In genomic region chr2:4318134-4318533, GRCm38 (mm10) we compare ENCODE assay signal across 9 mouse cellular contexts.
A peak's percentile ranks its signal among the peaks of the same experiment; 100 is the strongest.
DNase-seq lines count a peak whose midpoint lies in the region; ATAC-seq and TF ChIP-seq lines count a peak whose summit lies in the region.
"Had no signal": no experiment of that assay in that cellular context is flagged by ENCODE, and none has a peak within 500 bp of the region (broad histone marks: within the 10 kb centered on the region; RNA-seq: fewer than 3 reads in every experiment).

No protein-coding gene starts in this region.

- H3K36me3 ChIP-seq in heart, embryonic 10.5 days: no peaks in the 10 kb centered on the region
- no peaks in the 10 kb centered on the region for H3K36me3 ChIP-seq in lung, postnatal 0 days (ENCODE audit: insufficient read depth, low read length)
- no peaks in the 10 kb centered on the region for H3K36me3 ChIP-seq in stomach, postnatal 0 days (ENCODE audit: control insufficient read depth, insufficient read depth, low read length)
- no peaks in the 10 kb centered on the region for H3K36me3 ChIP-seq in midbrain, embryonic 16.5 days (ENCODE audit: control insufficient read depth, insufficient read depth, low read length)
- H3K36me3 ChIP-seq: hindbrain, embryonic 10.5 days had no signal

- no peaks in the 10 kb centered on the region for H3K27me3 ChIP-seq in heart, embryonic 10.5 days (ENCODE audit: insufficient read depth, poor library complexity, severe bottlenecking)
- H3K27me3 ChIP-seq in lung, postnatal 0 days (replicated peaks; ENCODE audit: insufficient read depth, low read length): no peaks in the 10 kb centered on the region
- H3K27me3 ChIP-seq in stomach, postnatal 0 days (ENCODE audit: control insufficient read depth, insufficient read depth, low read length): no peaks in the 10 kb centered on the region
- no peaks in the 10 kb centered on the region for H3K27me3 ChIP-seq in midbrain, embryonic 16.5 days (ENCODE audit: control insufficient read depth, insufficient read depth, low read depth, low read length)

- no peaks in the 10 kb centered on the region for H3K9me3 ChIP-seq in heart, embryonic 10.5 days
- H3K9me3 ChIP-seq in lung, postnatal 0 days (ENCODE audit: low read length): no peaks in the 10 kb centered on the region
- H3K9me3 ChIP-seq in stomach, postnatal 0 days (ENCODE audit: control insufficient read depth, low read length): no peaks in the 10 kb centered on the region
- no peaks in the 10 kb centered on the region for H3K9me3 ChIP-seq in midbrain, embryonic 16.5 days (replicated peaks; ENCODE audit: control insufficient read depth, low read length, poor library complexity, severe bottlenecking)
- H3K9me3 ChIP-seq: hindbrain, embryonic 10.5 days had no signal

- H3K4me2 ChIP-seq in lung, postnatal 0 days (replicated peaks; ENCODE audit: low read depth, low read length): no peak overlapping the region
- no peak overlapping the region for H3K4me2 ChIP-seq in stomach, postnatal 0 days (replicated peaks; ENCODE audit: low read depth)
- no peak overlapping the region for H3K4me2 ChIP-seq in midbrain, embryonic 16.5 days (ENCODE audit: low read length)

- H3K9ac ChIP-seq in lung, postnatal 0 days (replicated peaks; ENCODE audit: low read depth): no peak overlapping the region
- H3K9ac ChIP-seq in stomach, postnatal 0 days (ENCODE audit: low read length): no peak overlapping the region
- H3K9ac ChIP-seq in midbrain, embryonic 16.5 days (ENCODE audit: low read depth, low read length): no peak overlapping the region

- no peak overlapping the region for H3K4me3 ChIP-seq in heart, embryonic 10.5 days
- H3K4me3 ChIP-seq in lung, postnatal 0 days (ENCODE audit: low read depth, low read length): no peak overlapping the region
- no peak overlapping the region for H3K4me3 ChIP-seq in stomach, postnatal 0 days (ENCODE audit: low read depth, low read length)
- H3K4me3 ChIP-seq in midbrain, embryonic 16.5 days (ENCODE audit: low read depth, low read length): no peak overlapping the region
- H3K4me3 ChIP-seq: hindbrain, embryonic 10.5 days had no signal

- ATAC-seq in lung, postnatal 0 days: peak; percentile 91
- peak; percentile 57; the same call in 1 of the 2 replicates for ATAC-seq in stomach, postnatal 0 days (ENCODE audit: low FRiP score, low TSS enrichment)
- ATAC-seq in midbrain, embryonic 16.5 days: no peak

- H3K27ac ChIP-seq in heart, embryonic 10.5 days: no peak overlapping the region
- no peak overlapping the region; the same call in 1 of the 2 replicates for H3K27ac ChIP-seq in lung, postnatal 0 days (ENCODE audit: low read length)
- no peak overlapping the region for H3K27ac ChIP-seq in stomach, postnatal 0 days (replicated peaks)
- H3K27ac ChIP-seq in midbrain, embryonic 16.5 days (ENCODE audit: low read length): no peak overlapping the region
- H3K27ac ChIP-seq: hindbrain, embryonic 10.5 days had no signal

- DNase-seq in heart, adult 9 months (ENCODE audit: low spot score in 2 of 2): peak; percentile 20 to 55
- DNase-seq in heart, embryonic 10.5 days (ENCODE audit: low spot score): no peak
- DNase-seq in lung, postnatal 0 days (ENCODE audit: low spot score): peak; percentile 64
- no peak for DNase-seq in lung, postnatal 14 days
- DNase-seq in NIH3T3 (ENCODE audit: low read depth): peak; percentile 75
- DNase-seq in stomach, postnatal 0 days (ENCODE audit: low spot score): no peak
- DNase-seq: cerebellum, adult 11-12 months had no signal

- H3K4me1 ChIP-seq in heart, embryonic 10.5 days: peaks cover 6% of the 10 kb centered on the region
- H3K4me1 ChIP-seq in lung, postnatal 0 days (ENCODE audit: insufficient read depth, low read depth, low read length): no peaks in the 10 kb centered on the region
- no peaks in the 10 kb centered on the region for H3K4me1 ChIP-seq in stomach, postnatal 0 days (replicated peaks; ENCODE audit: control insufficient read depth, insufficient read depth)
- no peaks in the 10 kb centered on the region for H3K4me1 ChIP-seq in midbrain, embryonic 16.5 days (ENCODE audit: control insufficient read depth, insufficient read depth, low read length)
- H3K4me1 ChIP-seq: hindbrain, embryonic 10.5 days had no signal

- TF ChIP-seq CTCF in lung, postnatal 0 days (IDR thresholded peaks at IDR 0.05): no peak
- TF ChIP-seq CTCF in stomach, postnatal 0 days (IDR thresholded peaks at IDR 0.05; ENCODE audit: low read depth): no peak

- 62% methylated on average over 4 of the region's 4 CpGs for WGBS in heart, embryonic 10.5 days
- WGBS in lung, postnatal 0 days: 50% methylated on average over 4 of the region's 4 CpGs
- 70% methylated on average over 4 of the region's 4 CpGs for WGBS in stomach, postnatal 0 days
- 85% methylated on average over 4 of the region's 4 CpGs for WGBS in midbrain, embryonic 16.5 days

- peak; percentile 71 for TF ChIP-seq EP300 in lung, postnatal 0 days (IDR thresholded peaks at IDR 0.05)
- TF ChIP-seq EP300 in stomach, postnatal 0 days (optimal IDR thresholded peaks at IDR 0.05): no peak

Comparison
In these comparisons a context has a peak if more than half of its experiments do, and no peak if none do; other contexts are left out.
1. DNase-seq: peak in heart, adult 9 months (2 of 2), lung, postnatal 0 days (single experiment) and NIH3T3 (single experiment); none in heart, embryonic 10.5 days (single experiment), lung, postnatal 14 days (single experiment) and stomach, postnatal 0 days (single experiment).